Mouse (Mus musculus): ENCODE data around the gene Ctsa. TPM values are rescaled to one million over a fixed set of nuclear protein-coding genes. Genes with fewer than 3 reads are reported as not detected.
A peak's percentile ranks its signal among the peaks of the same experiment; 100 is the strongest.
"Not testable (repeated sequence)": the region's sequence is repeated elsewhere in the genome, so short reads cannot be mapped to it uniquely, and the experiment has no call there.

Gene Ctsa
- polyA plus RNA-seq, 1 experiment from 2014 or later = 418 TPM

- Histone ChIP-seq H3K27ac (ENCODE audit: low read length) (no peak overlapping the region), H3K4me2 (ENCODE audit: low read depth, low read length) (no peak overlapping the region), H3K9ac (ENCODE audit: low read depth, low read length) (no peak overlapping the region), H3K4me3 (ENCODE audit: low read length) (no peak overlapping the region), H3K4me1 (ENCODE audit: control insufficient read depth, insufficient read depth, low read length) (peaks cover 15% of the 10 kb centered on the region), H3K27me3 (replicated peaks; ENCODE audit: control insufficient read depth, insufficient read depth, low read length) (no peaks in the 10 kb centered on the region), H3K9me3 (ENCODE audit: control insufficient read depth, low read length) (no peaks in the 10 kb centered on the region), H3K36me3 (ENCODE audit: control insufficient read depth, insufficient read depth, low read length) (peaks cover 6% of the 10 kb centered on the region)
- 90% methylated on average over 10 of the region's 10 CpGs for WGBS
- no peak for ATAC-seq
Measured at GRCm38 (mm10) chr2:164831029-164831428, 1.6 kb upstream of the Ctsa start.

DNA sequence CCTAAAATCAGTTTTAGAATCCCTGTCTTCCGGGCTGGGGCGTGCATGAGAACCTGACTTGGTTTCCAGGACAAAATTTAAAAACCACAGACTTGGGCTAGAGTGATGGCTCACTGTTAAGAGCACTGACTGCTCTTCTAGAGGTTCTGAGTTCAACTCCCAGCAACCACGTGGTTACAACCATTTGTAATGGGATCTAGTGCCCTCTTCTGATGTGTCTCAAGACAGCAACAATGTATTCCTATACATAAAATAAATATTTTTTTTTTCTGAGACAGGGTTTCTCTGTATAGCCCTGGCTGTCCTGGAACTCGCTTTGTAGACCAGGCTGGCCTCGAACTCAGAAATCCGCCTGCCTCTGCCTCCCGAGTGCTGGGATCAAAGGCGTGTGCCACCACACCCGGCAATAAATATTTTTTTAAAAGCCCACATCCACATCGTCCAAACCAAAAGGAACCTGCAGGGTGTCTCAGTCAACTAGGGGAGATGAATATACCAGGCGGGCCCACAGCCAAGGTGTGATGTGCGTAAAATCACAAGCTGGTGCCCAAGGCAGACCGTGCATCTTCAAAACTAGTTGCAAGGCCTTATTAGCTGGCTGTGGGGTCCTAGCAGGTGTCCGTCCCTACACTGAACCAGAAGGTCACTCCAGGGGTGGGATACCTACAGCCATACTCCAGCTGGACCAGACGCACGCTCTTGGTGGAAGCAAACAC lies 483 bp upstream of the Ctsa start:
- no peaks in the 10 kb centered on the region for H3K27me3 ChIP-seq (replicated peaks; ENCODE audit: control insufficient read depth, insufficient read depth, low read length)
- H3K4me3 ChIP-seq (ENCODE audit: low read length) = peak overlapping the region; percentile 77
- H3K9me3 ChIP-seq (ENCODE audit: control insufficient read depth, low read length) = no peaks in the 10 kb centered on the region
- peak overlapping the region; percentile 99 for H3K4me2 ChIP-seq (ENCODE audit: low read depth, low read length)
- 61% methylated on average over 16 of the region's 16 CpGs for WGBS
- H3K9ac ChIP-seq (ENCODE audit: low read depth, low read length) = peak overlapping the region; percentile 87
- peaks cover 8% of the 10 kb centered on the region for H3K36me3 ChIP-seq (ENCODE audit: control insufficient read depth, insufficient read depth, low read length)
- no peak for ATAC-seq
- H3K4me1 ChIP-seq (ENCODE audit: control insufficient read depth, insufficient read depth, low read length) = peaks cover 15% of the 10 kb centered on the region
- peak overlapping the region; percentile 95 for H3K27ac ChIP-seq (ENCODE audit: low read length)

GRCm38 (mm10) chr2:164833314-164833959 lies 764 bp downstream of the Ctsa start, which contains the start of gene Neurl2:
Neurl2 (minus strand) TSS chr2:164833456.
- H3K4me3 ChIP-seq (ENCODE audit: low read length) = peak within 1 kb of the TSS; percentile 77
- H3K9me3 ChIP-seq (ENCODE audit: control insufficient read depth, low read length) = no peaks in the 10 kb centered on the region
- peak within 1 kb of the TSS; percentile 87 for H3K9ac ChIP-seq (ENCODE audit: low read depth, low read length)
- no peaks in the 10 kb centered on the region for H3K27me3 ChIP-seq (replicated peaks; ENCODE audit: control insufficient read depth, insufficient read depth, low read length)
- H3K36me3 ChIP-seq (ENCODE audit: control insufficient read depth, insufficient read depth, low read length) = peaks cover 15% of the 10 kb centered on the region
- peak within 1 kb of the TSS; percentile 95 for H3K27ac ChIP-seq (ENCODE audit: low read length)
- peak within 1 kb of the TSS; percentile 99 for H3K4me2 ChIP-seq (ENCODE audit: low read depth, low read length)
- H3K4me1 ChIP-seq (ENCODE audit: control insufficient read depth, insufficient read depth, low read length) = peaks cover 15% of the 10 kb centered on the region
- peak; percentile 64 for ATAC-seq
- WGBS = under 1% methylated on average over 31 of the region's 31 CpGs

DNA sequence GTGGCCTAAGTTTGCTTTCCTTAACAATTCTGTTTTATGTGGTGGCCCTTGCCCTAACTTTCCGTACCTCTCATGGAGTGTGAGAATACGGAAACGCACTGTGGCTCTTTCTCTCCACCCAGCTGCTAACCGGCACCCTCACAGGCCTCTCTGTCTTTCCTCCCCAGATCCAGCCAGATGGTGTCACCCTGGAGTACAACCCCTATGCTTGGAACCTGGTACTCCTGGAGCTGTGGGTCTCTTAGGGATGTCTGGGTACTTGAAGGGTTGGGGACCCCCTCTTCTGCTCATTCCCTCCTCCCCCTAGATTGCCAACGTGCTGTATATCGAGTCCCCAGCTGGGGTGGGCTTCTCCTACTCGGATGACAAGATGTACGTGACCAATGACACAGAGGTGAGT lies 1.9 kb downstream of the Ctsa start:
- Histone ChIP-seq H3K36me3 (ENCODE audit: control insufficient read depth, insufficient read depth, low read length) (peaks cover 20% of the 10 kb centered on the region), H3K4me1 (ENCODE audit: control insufficient read depth, insufficient read depth, low read length) (peaks cover 15% of the 10 kb centered on the region), H3K27me3 (replicated peaks; ENCODE audit: control insufficient read depth, insufficient read depth, low read length) (no peaks in the 10 kb centered on the region), H3K4me2 (ENCODE audit: low read depth, low read length) (peak overlapping the region; percentile 99), H3K9me3 (ENCODE audit: control insufficient read depth, low read length) (no peaks in the 10 kb centered on the region), H3K4me3 (ENCODE audit: low read length) (peak overlapping the region; percentile 77), H3K27ac (ENCODE audit: low read length) (peak overlapping the region; percentile 95; the same call in 1 of the 2 replicates), H3K9ac (ENCODE audit: low read depth, low read length) (peak overlapping the region; percentile 87)
- WGBS = 34% methylated on average over 8 of the region's 8 CpGs
- peak; percentile 24 for ATAC-seq

GRCm38 (mm10) chr2:164835164-164835563 lies 2.5 kb downstream of the Ctsa start:
- 94% methylated on average over 4 of the region's 4 CpGs for WGBS
- no peak for ATAC-seq
- Histone ChIP-seq H3K27me3 (replicated peaks; ENCODE audit: control insufficient read depth, insufficient read depth, low read length) (no peaks in the 10 kb centered on the region), H3K27ac (ENCODE audit: low read length) (0 out of 2 replicates have a peak overlapping the region, but pooled peaks have one; percentile 1), H3K4me2 (ENCODE audit: low read depth, low read length) (peak overlapping the region; percentile 99), H3K4me1 (ENCODE audit: control insufficient read depth, insufficient read depth, low read length) (peaks cover 15% of the 10 kb centered on the region), H3K9me3 (ENCODE audit: control insufficient read depth, low read length) (no peaks in the 10 kb centered on the region), H3K9ac (ENCODE audit: low read depth, low read length) (peak overlapping the region; percentile 87), H3K4me3 (ENCODE audit: low read length) (peak overlapping the region; percentile 77), H3K36me3 (ENCODE audit: control insufficient read depth, insufficient read depth, low read length) (peaks cover 23% of the 10 kb centered on the region)

- no peak for ATAC-seq
- no peaks in the 10 kb centered on the region for H3K36me3 ChIP-seq (ENCODE audit: control insufficient read depth, insufficient read depth, low read length)
- no peak overlapping the region for H3K4me3 ChIP-seq (ENCODE audit: low read length)
- H3K4me2 ChIP-seq (ENCODE audit: low read depth, low read length) = no peak overlapping the region
- H3K9ac ChIP-seq (ENCODE audit: low read depth, low read length) = no peak overlapping the region
- no peaks in the 10 kb centered on the region for H3K9me3 ChIP-seq (ENCODE audit: control insufficient read depth, low read length)
- no peaks in the 10 kb centered on the region for H3K4me1 ChIP-seq (ENCODE audit: control insufficient read depth, insufficient read depth, low read length)
- no peak overlapping the region for H3K27ac ChIP-seq (ENCODE audit: low read length)
- no peaks in the 10 kb centered on the region for H3K27me3 ChIP-seq (replicated peaks; ENCODE audit: control insufficient read depth, insufficient read depth, low read length)
- 52% methylated on average over 3 of the region's 3 CpGs for WGBS
Measured at GRCm38 (mm10) chr2:164845782-164846181, 13.1 kb downstream of the Ctsa start.

- no peak overlapping the region for H3K27ac ChIP-seq (ENCODE audit: low read length)
- H3K36me3 ChIP-seq (ENCODE audit: control insufficient read depth, insufficient read depth, low read length) = no peaks in the 10 kb centered on the region
- H3K4me3 ChIP-seq (ENCODE audit: low read length) = no peak overlapping the region
- no peak for ATAC-seq
- WGBS = 85% methylated on average over 8 of the region's 8 CpGs
- H3K4me1 ChIP-seq (ENCODE audit: control insufficient read depth, insufficient read depth, low read length) = 0 out of 2 replicates have a peak, but pooled peaks cover 2% of the 10 kb centered on the region
- no peaks in the 10 kb centered on the region for H3K9me3 ChIP-seq (ENCODE audit: control insufficient read depth, low read length)
- 0 out of 2 replicates have a peak, but pooled peaks cover 2% of the 10 kb centered on the region for H3K27me3 ChIP-seq (replicated peaks; ENCODE audit: control insufficient read depth, insufficient read depth, low read length)
- H3K9ac ChIP-seq (ENCODE audit: low read depth, low read length) = no peak overlapping the region
- no peak overlapping the region for H3K4me2 ChIP-seq (ENCODE audit: low read depth, low read length)
Measured at GRCm38 (mm10) chr2:164850061-164850460, 17.4 kb downstream of the Ctsa start.

GRCm38 (mm10) chr2:164855572-164855971 lies 22.9 kb downstream of the Ctsa start:
- H3K27ac ChIP-seq (ENCODE audit: low read length); H3K4me3 ChIP-seq (ENCODE audit: low read length); H3K4me2 ChIP-seq (ENCODE audit: low read depth, low read length); H3K36me3 ChIP-seq (ENCODE audit: control insufficient read depth, insufficient read depth, low read length); ATAC-seq; H3K9me3 ChIP-seq (ENCODE audit: control insufficient read depth, low read length); H3K9ac ChIP-seq (ENCODE audit: low read depth, low read length): not testable (repeated sequence)
- Histone ChIP-seq H3K27me3 (replicated peaks; ENCODE audit: control insufficient read depth, insufficient read depth, low read length) (peaks cover 17% of the 10 kb centered on the region), H3K4me1 (ENCODE audit: control insufficient read depth, insufficient read depth, low read length) (peaks cover 27% of the 10 kb centered on the region)
- WGBS = 77% methylated on average over 5 of the region's 5 CpGs

GRCm38 (mm10) chr2:164856309-164857100 lies 23.8 kb downstream of the Ctsa start:
- 2% methylated on average over 42 of the region's 42 CpGs for WGBS
- peak; percentile 21; the same call in 1 of the 2 replicates for ATAC-seq

More at GRCm38 (mm10) chr2:164856309-164857100, 23.8 kb downstream of the Ctsa start:
- H3K27ac ChIP-seq (ENCODE audit: low read length) = no peak overlapping the region
- peaks cover 17% of the 10 kb centered on the region for H3K27me3 ChIP-seq (replicated peaks; ENCODE audit: control insufficient read depth, insufficient read depth, low read length)
- no peaks in the 10 kb centered on the region for H3K9me3 ChIP-seq (ENCODE audit: control insufficient read depth, low read length)
- peak overlapping the region; percentile 96 for H3K4me2 ChIP-seq (ENCODE audit: low read depth, low read length)
- peak overlapping the region; percentile 72 for H3K9ac ChIP-seq (ENCODE audit: low read depth, low read length)
- no peaks in the 10 kb centered on the region for H3K36me3 ChIP-seq (ENCODE audit: control insufficient read depth, insufficient read depth, low read length)
- peaks cover 28% of the 10 kb centered on the region for H3K4me1 ChIP-seq (ENCODE audit: control insufficient read depth, insufficient read depth, low read length)
- H3K4me3 ChIP-seq (ENCODE audit: low read length) = peak overlapping the region; percentile 57

Data from intestine, embryonic 16.5 days (tissue).